Mouse (Mus musculus): ENCODE data around the gene Vmn1r176.
"Not testable (repeated sequence)": the region's sequence is repeated elsewhere in the genome, so short reads cannot be mapped to it uniquely, and the experiment has no call there.

- not testable (repeated sequence) for TF ChIP-seq CTCF, POLR2A (IDR thresholded peaks at IDR 0.05; ENCODE audit: insufficient read depth, low read depth, low read length)
These were observed 29.2 kb upstream of the Vmn1r176 start, which contains the start of gene Vmn1r177 for GRCm38 (mm10) chr7:23866349-23866748.

Data from olfactory bulb, adult 2 months (tissue).